Mouse (Mus musculus): ENCODE measurements around the gene Adcyap1. TPM values are rescaled to one million over a fixed set of nuclear protein-coding genes. Genes with fewer than 3 reads are reported as not detected.

The Adcyap1 gene
- polyA plus RNA-seq, 1 experiment from 2014 or later = 0.12 TPM

- Histone ChIP-seq H3K27me3 (ENCODE audit: insufficient read depth, low read length) (peaks cover 60% of the 10 kb centered on the region), H3K4me1 (replicated peaks; ENCODE audit: insufficient read depth, low read length) (0 out of 2 replicates have a peak, but pooled peaks cover 6% of the 10 kb centered on the region), H3K27ac (no peak overlapping the region), H3K9ac (ENCODE audit: low read depth, low read length) (no peak overlapping the region), H3K9me3 (replicated peaks; ENCODE audit: low read length) (no peaks in the 10 kb centered on the region), H3K36me3 (ENCODE audit: insufficient read depth, low read length) (no peaks in the 10 kb centered on the region), H3K4me3 (replicated peaks; ENCODE audit: low read depth, low read length) (no peak overlapping the region), H3K4me2 (ENCODE audit: low read length) (no peak overlapping the region)
- 2% methylated on average over 9 of the region's 9 CpGs for WGBS
- TF ChIP-seq CTCF (IDR thresholded peaks at IDR 0.05; ENCODE audit: low read depth) = no peak
- DNase-seq (ENCODE audit: low spot score) (no peak), ATAC-seq (replicated peaks; ENCODE audit: low FRiP score, low read depth) (no peak)
Measured at GRCm38 (mm10) chr17:93199747-93200146, 930 bp downstream of the Adcyap1 start.

GRCm38 (mm10) chr17:93200386-93201264, 1.8 kb downstream of the Adcyap1 start:
- peak overlapping the region; percentile 5; the same call in 1 of the 2 replicates for H3K4me3 ChIP-seq (replicated peaks; ENCODE audit: low read depth, low read length)
- H3K9ac ChIP-seq (ENCODE audit: low read depth, low read length) = no peak overlapping the region
- H3K4me1 ChIP-seq (replicated peaks; ENCODE audit: insufficient read depth, low read length) = 0 out of 2 replicates have a peak, but pooled peaks cover 6% of the 10 kb centered on the region
- no peaks in the 10 kb centered on the region for H3K9me3 ChIP-seq (replicated peaks; ENCODE audit: low read length)
- 1% methylated on average over 29 of the region's 29 CpGs for WGBS
- TF ChIP-seq CTCF (IDR thresholded peaks at IDR 0.05; ENCODE audit: low read depth) = no peak
- peak overlapping the region; percentile 32 for H3K4me2 ChIP-seq (ENCODE audit: low read length)
- no peak for ATAC-seq (replicated peaks; ENCODE audit: low FRiP score, low read depth)
- DNase-seq (ENCODE audit: low spot score) = no peak
- no peak overlapping the region for H3K27ac ChIP-seq
- H3K27me3 ChIP-seq (ENCODE audit: insufficient read depth, low read length) = peaks cover 65% of the 10 kb centered on the region
- no peaks in the 10 kb centered on the region for H3K36me3 ChIP-seq (ENCODE audit: insufficient read depth, low read length)

- no peaks in the 10 kb centered on the region for H3K9me3 ChIP-seq (replicated peaks; ENCODE audit: low read length)
- TF ChIP-seq CTCF (IDR thresholded peaks at IDR 0.05; ENCODE audit: low read depth) = no peak
- ATAC-seq (replicated peaks; ENCODE audit: low FRiP score, low read depth) (no peak), DNase-seq (ENCODE audit: low spot score) (no peak)
- peaks cover 65% of the 10 kb centered on the region for H3K27me3 ChIP-seq (ENCODE audit: insufficient read depth, low read length)
- no peaks in the 10 kb centered on the region for H3K36me3 ChIP-seq (ENCODE audit: insufficient read depth, low read length)
- no peak overlapping the region for H3K4me3 ChIP-seq (replicated peaks; ENCODE audit: low read depth, low read length)
- H3K9ac ChIP-seq (ENCODE audit: low read depth, low read length) = no peak overlapping the region
- peak overlapping the region; percentile 34 for H3K4me2 ChIP-seq (ENCODE audit: low read length)
- 2% methylated on average over 16 of the region's 16 CpGs for WGBS
- 0 out of 2 replicates have a peak, but pooled peaks cover 6% of the 10 kb centered on the region for H3K4me1 ChIP-seq (replicated peaks; ENCODE audit: insufficient read depth, low read length)
- H3K27ac ChIP-seq = no peak overlapping the region
Measured at GRCm38 (mm10) chr17:93201265-93201925, 2.6 kb downstream of the Adcyap1 start.

- ATAC-seq (replicated peaks; ENCODE audit: low FRiP score, low read depth) (peak; percentile 63), DNase-seq (ENCODE audit: low spot score) (no peak)
- Histone ChIP-seq H3K36me3 (ENCODE audit: insufficient read depth, low read length) (no peaks in the 10 kb centered on the region), H3K4me1 (replicated peaks; ENCODE audit: insufficient read depth, low read length) (0 out of 2 replicates have a peak, but pooled peaks cover 6% of the 10 kb centered on the region), H3K27me3 (ENCODE audit: insufficient read depth, low read length) (peaks cover 65% of the 10 kb centered on the region), H3K4me2 (ENCODE audit: low read length) (peak overlapping the region; percentile 34), H3K9me3 (replicated peaks; ENCODE audit: low read length) (no peaks in the 10 kb centered on the region), H3K4me3 (replicated peaks; ENCODE audit: low read depth, low read length) (peak overlapping the region; percentile 24), H3K27ac (no peak overlapping the region), H3K9ac (ENCODE audit: low read depth, low read length) (no peak overlapping the region)
- under 1% methylated on average over 44 of the region's 44 CpGs for WGBS
- TF ChIP-seq CTCF (IDR thresholded peaks at IDR 0.05; ENCODE audit: low read depth) = no peak
Measured at GRCm38 (mm10) chr17:93202165-93203075, 3.6 kb downstream of the Adcyap1 start.

GRCm38 (mm10) chr17:93203076-93204031, 4.5 kb downstream of the Adcyap1 start:
- Histone ChIP-seq H3K9ac (ENCODE audit: low read depth, low read length) (no peak overlapping the region), H3K9me3 (replicated peaks; ENCODE audit: low read length) (no peaks in the 10 kb centered on the region), H3K27me3 (ENCODE audit: insufficient read depth, low read length) (peaks cover 59% of the 10 kb centered on the region), H3K4me1 (replicated peaks; ENCODE audit: insufficient read depth, low read length) (0 out of 2 replicates have a peak, but pooled peaks cover 6% of the 10 kb centered on the region), H3K36me3 (ENCODE audit: insufficient read depth, low read length) (no peaks in the 10 kb centered on the region), H3K4me3 (replicated peaks; ENCODE audit: low read depth, low read length) (peak overlapping the region; percentile 24), H3K4me2 (ENCODE audit: low read length) (peak overlapping the region; percentile 34), H3K27ac (no peak overlapping the region)
- TF ChIP-seq CTCF (IDR thresholded peaks at IDR 0.05; ENCODE audit: low read depth) = no peak
- no peak for DNase-seq (ENCODE audit: low spot score)
- ATAC-seq (replicated peaks; ENCODE audit: low FRiP score, low read depth) = no peak
- under 1% methylated on average over 34 of the region's 34 CpGs for WGBS

Measured in kidney, postnatal 0 days (tissue).